16 mouse cellular contexts compared by ENCODE assay signal in genomic region chr6:34729449-34730151, GRCm38 (mm10). TPM values are rescaled to one million over a fixed set of nuclear protein-coding genes. Genes with fewer than 3 reads are reported as not detected.
A peak's percentile ranks its signal among the peaks of the same experiment; 100 is the strongest.
DNase-seq lines count a peak whose midpoint lies in the region; ATAC-seq lines count a peak whose summit lies in the region.
"Had no signal": no experiment of that assay in that cellular context is flagged by ENCODE, and none has a peak within 500 bp of the region (broad histone marks: within the 10 kb centered on the region; RNA-seq: fewer than 3 reads in every experiment).

No protein-coding gene starts in this region.

- H3K9me3 ChIP-seq in heart, embryonic 16.5 days (replicated peaks; ENCODE audit: control insufficient read depth, low read length) = peaks cover 2% of the 10 kb centered on the region; the same call in 1 of the 2 replicates
- peaks cover 2% of the 10 kb centered on the region; the same call in 1 of the 2 replicates for H3K9me3 ChIP-seq in lung, embryonic 16.5 days (ENCODE audit: control insufficient read depth, low read length)
- no peaks in the 10 kb centered on the region for H3K9me3 ChIP-seq in limb, embryonic 10.5 days (replicated peaks)
- H3K9me3 ChIP-seq in stomach, embryonic 16.5 days (replicated peaks; ENCODE audit: control insufficient read depth, low read length) = no peaks in the 10 kb centered on the region
- H3K9me3 ChIP-seq: midbrain, embryonic 13.5 days had no signal

- ATAC-seq in heart, embryonic 16.5 days (replicated peaks; ENCODE audit: extremely low read depth, insufficient read depth, low FRiP score) = no peak
- ATAC-seq in lung, embryonic 16.5 days (ENCODE audit: low read depth) = peak; percentile 49
- no peak for ATAC-seq in stomach, embryonic 16.5 days (ENCODE audit: insufficient read depth, low FRiP score)
- no peak for ATAC-seq in CD4-positive, CD25-positive, alpha-beta regulatory T cell, adult 4 months
- ATAC-seq: activated CD4-positive, CD25-positive, alpha-beta regulatory T cell, adult 4 months; forebrain, embryonic 16.5 days; midbrain, embryonic 13.5 days had no signal

- H3K36me3 ChIP-seq in heart, embryonic 16.5 days (ENCODE audit: control insufficient read depth, insufficient read depth) = peaks cover 4% of the 10 kb centered on the region; the same call in 1 of the 2 replicates
- H3K36me3 ChIP-seq in lung, embryonic 16.5 days (ENCODE audit: control insufficient read depth, insufficient read depth, low read length) = no peaks in the 10 kb centered on the region
- peaks cover 3% of the 10 kb centered on the region for H3K36me3 ChIP-seq in limb, embryonic 10.5 days
- H3K36me3 ChIP-seq in stomach, embryonic 16.5 days (ENCODE audit: control insufficient read depth, insufficient read depth, low read length) = no peaks in the 10 kb centered on the region
- H3K36me3 ChIP-seq: midbrain, embryonic 13.5 days had no signal

- H3K4me3 ChIP-seq in heart, embryonic 16.5 days (ENCODE audit: low read length) = no peak overlapping the region
- H3K4me3 ChIP-seq in lung, embryonic 16.5 days (ENCODE audit: low read length) = no peak overlapping the region
- no peak overlapping the region for H3K4me3 ChIP-seq in limb, embryonic 10.5 days
- H3K4me3 ChIP-seq in stomach, embryonic 16.5 days (replicated peaks; ENCODE audit: low read length) = no peak overlapping the region
- H3K4me3 ChIP-seq: midbrain, embryonic 13.5 days had no signal

- peaks cover 26% of the 10 kb centered on the region for H3K4me1 ChIP-seq in heart, embryonic 16.5 days (ENCODE audit: control insufficient read depth, insufficient read depth, low read length)
- peaks cover 31% of the 10 kb centered on the region for H3K4me1 ChIP-seq in lung, embryonic 16.5 days (replicated peaks; ENCODE audit: control insufficient read depth, insufficient read depth, low read length)
- H3K4me1 ChIP-seq in limb, embryonic 10.5 days = peaks cover 54% of the 10 kb centered on the region
- H3K4me1 ChIP-seq in stomach, embryonic 16.5 days (ENCODE audit: control insufficient read depth, insufficient read depth, low read length) = peaks cover 28% of the 10 kb centered on the region

- no peaks in the 10 kb centered on the region for H3K27me3 ChIP-seq in heart, embryonic 16.5 days (ENCODE audit: control insufficient read depth, insufficient read depth, low read length)
- H3K27me3 ChIP-seq in lung, embryonic 16.5 days (ENCODE audit: control insufficient read depth, insufficient read depth, low read depth, low read length) = no peaks in the 10 kb centered on the region
- H3K27me3 ChIP-seq in limb, embryonic 10.5 days (ENCODE audit: low read depth, poor library complexity, severe bottlenecking) = no peaks in the 10 kb centered on the region
- H3K27me3 ChIP-seq in stomach, embryonic 16.5 days (ENCODE audit: control insufficient read depth, insufficient read depth, low read length) = no peaks in the 10 kb centered on the region
- H3K27me3 ChIP-seq: CH12.LX; midbrain, embryonic 13.5 days had no signal

- DNase-seq in heart, adult 8-10 months (ENCODE audit: low spot score) = no peak
- DNase-seq in lung, postnatal 10 days = no peak
- DNase-seq in limb, embryonic 10.5 days (ENCODE audit: low spot score) = no peak
- DNase-seq: adrenal gland, postnatal 36 days; cerebellum, postnatal 25 days; kidney, adult 8-10 months; right cerebral cortex, postnatal 25 days had no signal

- 53% methylated on average over 8 of the region's 8 CpGs for WGBS in heart, embryonic 16.5 days
- WGBS in lung, embryonic 16.5 days = 31% methylated on average over 8 of the region's 8 CpGs
- 60% methylated on average over 8 of the region's 8 CpGs for WGBS in limb, embryonic 10.5 days
- WGBS in stomach, embryonic 16.5 days = 55% methylated on average over 8 of the region's 8 CpGs

- H3K4me2 ChIP-seq in heart, embryonic 16.5 days (ENCODE audit: low read depth, low read length) = no peak overlapping the region
- no peak overlapping the region for H3K4me2 ChIP-seq in lung, embryonic 16.5 days (ENCODE audit: low read depth, low read length)
- no peak overlapping the region for H3K4me2 ChIP-seq in stomach, embryonic 16.5 days (ENCODE audit: low read depth, low read length)
- H3K4me2 ChIP-seq: hindbrain, embryonic 14.5 days; midbrain, embryonic 13.5 days had no signal

- no peak overlapping the region for H3K9ac ChIP-seq in heart, embryonic 16.5 days (ENCODE audit: low read length)
- H3K9ac ChIP-seq in lung, embryonic 16.5 days (ENCODE audit: low read length) = no peak overlapping the region
- H3K9ac ChIP-seq in stomach, embryonic 16.5 days (ENCODE audit: low read length) = no peak overlapping the region; the same call in 1 of the 2 replicates
- H3K9ac ChIP-seq: hindbrain, embryonic 14.5 days; midbrain, embryonic 13.5 days had no signal

- peak overlapping the region; percentile 64 for H3K27ac ChIP-seq in heart, embryonic 16.5 days (ENCODE audit: low read length)
- peak overlapping the region; percentile 28; the same call in 1 of the 2 replicates for H3K27ac ChIP-seq in lung, embryonic 16.5 days (ENCODE audit: low read length)
- H3K27ac ChIP-seq in limb, embryonic 10.5 days = peak overlapping the region; percentile 64
- H3K27ac ChIP-seq in stomach, embryonic 16.5 days (ENCODE audit: low read length) = peak overlapping the region; percentile 47
- H3K27ac ChIP-seq: hindbrain, embryonic 14.5 days; midbrain, embryonic 13.5 days had no signal

RNA-seq across cellular contexts. Expression of gene Agbl3, which starts 50.6 kb away (rescaled TPM):
- 4.4 and 7.9 TPM in 2 replicates for polyA plus RNA-seq in heart, embryonic 16.5 days (2015; fragmentation: Nextera tagmentation; extraction: Ambion mirVana)
- total RNA-seq in heart, adult 8-10 months (2022) = 1 to 10 TPM; 3.6 to 4.8 (median 3.8) TPM
- polyA plus RNA-seq in lung, embryonic 16.5 days (2015; fragmentation: Nextera tagmentation; extraction: Ambion mirVana) = 8.1 and 10.8 TPM in 2 replicates
- 2.2 and 4.7 TPM in 2 replicates for polyA plus RNA-seq in limb, embryonic 10.5 days (2016; fragmentation: Nextera tagmentation; extraction: Ambion mirVana)
- polyA plus RNA-seq in stomach, embryonic 16.5 days (2015; fragmentation: Nextera tagmentation; extraction: Ambion mirVana) = 4.5 and 4.6 TPM in 2 replicates
- 1 to 10 TPM; 2.2 to 3.4 TPM for polyA plus RNA-seq in CD4-positive, CD25-positive, alpha-beta regulatory T cell, adult 4 months (2017; shearing (Covaris generic))
